Mouse (Mus musculus): ENCODE data around the gene Plxnb1. TPM values are rescaled to one million over a fixed set of nuclear protein-coding genes. Genes with fewer than 3 reads are reported as not detected.

The Plxnb1 gene
- polyA plus RNA-seq, 1 experiment from 2014 or later, result 20.7 TPM

- ATAC-seq (replicated peaks), result no peak
- Histone ChIP-seq H3K36me3 (peaks cover 97% of the 10 kb centered on the region), H3K9me3 (no peaks in the 10 kb centered on the region), H3K27ac (replicated peaks) (no peak overlapping the region), H3K4me1 (peaks cover 1% of the 10 kb centered on the region; the same call in 1 of the 2 replicates), H3K9ac (replicated peaks) (no peak overlapping the region), H3K27me3 (no peaks in the 10 kb centered on the region), H3K4me3 (no peak overlapping the region), H3K4me2 (replicated peaks) (no peak overlapping the region)
- WGBS, result 97% methylated on average over 11 of the region's 11 CpGs
These were observed 15.1 kb downstream of the Plxnb1 start for GRCm38 (mm10) chr9:109110240-109110639.

DNA sequence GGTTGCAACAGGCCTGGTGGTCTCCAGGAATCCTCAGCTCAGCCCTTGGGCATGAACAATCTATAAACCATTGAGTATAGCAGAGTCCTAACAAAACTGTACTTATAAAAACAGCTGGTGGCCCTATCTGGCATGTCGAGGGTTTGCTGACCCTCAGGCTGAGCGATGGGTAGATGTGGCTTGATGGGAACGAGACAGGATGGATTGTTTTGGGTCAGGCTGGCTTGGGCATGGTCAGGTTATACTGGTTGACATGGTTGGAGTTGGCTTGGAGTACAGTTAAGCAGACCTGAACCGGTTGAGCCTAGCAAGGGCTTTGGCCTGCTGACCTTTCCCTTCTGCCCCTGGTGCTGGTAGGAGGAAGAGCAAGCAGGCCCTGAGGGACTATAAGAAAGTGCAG lies 15.9 kb downstream of the Plxnb1 start:
- H3K27me3 ChIP-seq, result no peaks in the 10 kb centered on the region
- WGBS, result 90% methylated on average over 4 of the region's 4 CpGs
- H3K4me2 ChIP-seq (replicated peaks), result no peak overlapping the region
- no peaks in the 10 kb centered on the region for H3K4me1 ChIP-seq
- no peak for ATAC-seq (replicated peaks)
- no peak overlapping the region for H3K27ac ChIP-seq (replicated peaks)
- no peaks in the 10 kb centered on the region for H3K9me3 ChIP-seq
- H3K9ac ChIP-seq (replicated peaks), result no peak overlapping the region
- peaks cover 97% of the 10 kb centered on the region for H3K36me3 ChIP-seq
- no peak overlapping the region for H3K4me3 ChIP-seq

GRCm38 (mm10) chr9:109111591-109111990 lies 16.4 kb downstream of the Plxnb1 start:
- Histone ChIP-seq H3K4me2 (replicated peaks) (no peak overlapping the region), H3K4me1 (no peaks in the 10 kb centered on the region), H3K36me3 (peaks cover 97% of the 10 kb centered on the region), H3K27ac (replicated peaks) (no peak overlapping the region), H3K9me3 (no peaks in the 10 kb centered on the region), H3K9ac (replicated peaks) (no peak overlapping the region), H3K4me3 (no peak overlapping the region), H3K27me3 (no peaks in the 10 kb centered on the region)
- ATAC-seq (replicated peaks), result no peak
- WGBS, result 93% methylated on average over 9 of the region's 9 CpGs

DNA sequence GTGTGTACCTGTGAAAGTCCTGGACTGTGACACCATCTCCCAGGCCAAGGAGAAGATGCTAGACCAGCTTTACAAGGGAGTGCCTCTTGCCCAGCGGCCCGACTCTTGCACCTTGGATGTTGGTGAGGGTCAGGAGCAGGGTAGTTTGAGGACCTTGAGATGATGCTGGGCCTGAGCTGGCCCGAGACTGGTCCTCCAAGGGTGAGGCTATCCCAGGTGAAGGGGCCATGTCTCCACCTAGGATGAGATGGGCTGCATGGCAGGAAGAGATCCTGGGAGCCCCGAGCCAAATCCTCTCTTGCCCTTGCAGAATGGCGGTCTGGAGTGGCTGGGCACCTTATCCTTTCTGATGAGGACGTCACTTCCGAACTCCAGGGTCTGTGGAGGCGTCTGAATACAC lies 18.1 kb downstream of the Plxnb1 start:
- Histone ChIP-seq H3K9ac (replicated peaks) (no peak overlapping the region), H3K36me3 (peaks cover 100% of the 10 kb centered on the region), H3K4me2 (replicated peaks) (no peak overlapping the region), H3K27me3 (no peaks in the 10 kb centered on the region), H3K4me3 (no peak overlapping the region), H3K4me1 (no peaks in the 10 kb centered on the region), H3K9me3 (no peaks in the 10 kb centered on the region), H3K27ac (replicated peaks) (no peak overlapping the region)
- no peak for ATAC-seq (replicated peaks)
- WGBS, result 91% methylated on average over 8 of the region's 8 CpGs

DNA sequence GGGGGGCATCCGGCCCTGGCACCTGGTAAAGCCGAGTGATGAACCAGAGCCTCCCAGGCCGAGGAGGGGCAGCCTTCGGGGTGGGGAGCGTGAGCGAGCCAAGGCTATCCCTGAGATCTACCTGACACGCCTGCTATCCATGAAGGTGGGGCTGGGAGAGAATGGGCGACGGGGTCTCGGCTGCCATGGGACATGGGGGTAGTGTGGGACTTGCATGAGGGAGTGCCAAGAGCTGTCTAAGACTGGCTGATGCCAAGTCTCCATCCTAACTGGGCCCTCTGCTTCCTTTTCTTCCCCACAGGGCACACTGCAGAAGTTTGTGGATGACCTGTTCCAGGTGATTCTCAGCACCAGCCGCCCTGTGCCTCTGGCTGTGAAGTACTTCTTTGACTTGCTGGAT lies 19.1 kb downstream of the Plxnb1 start:
- WGBS, result 93% methylated on average over 11 of the region's 11 CpGs
- no peaks in the 10 kb centered on the region for H3K4me1 ChIP-seq

GRCm38 (mm10) chr9:109114871-109115270 lies 19.7 kb downstream of the Plxnb1 start:
- Histone ChIP-seq H3K4me1 (no peaks in the 10 kb centered on the region), H3K36me3 (peaks cover 100% of the 10 kb centered on the region), H3K9ac (replicated peaks) (no peak overlapping the region), H3K27ac (replicated peaks) (no peak overlapping the region), H3K4me2 (replicated peaks) (no peak overlapping the region), H3K27me3 (no peaks in the 10 kb centered on the region), H3K9me3 (no peaks in the 10 kb centered on the region), H3K4me3 (no peak overlapping the region)
- 93% methylated on average over 7 of the region's 7 CpGs for WGBS
- ATAC-seq (replicated peaks), result no peak

More for the DNA sequence above, 19.1 kb downstream of the Plxnb1 start:
- Histone ChIP-seq H3K36me3 (peaks cover 100% of the 10 kb centered on the region), H3K27ac (replicated peaks) (no peak overlapping the region), H3K4me2 (replicated peaks) (no peak overlapping the region), H3K27me3 (no peaks in the 10 kb centered on the region), H3K4me3 (no peak overlapping the region), H3K9me3 (no peaks in the 10 kb centered on the region), H3K9ac (replicated peaks) (no peak overlapping the region)
- no peak for ATAC-seq (replicated peaks)

GRCm38 (mm10) chr9:109116205-109116604 lies 21.0 kb downstream of the Plxnb1 start:
- no peak overlapping the region for H3K27ac ChIP-seq (replicated peaks)
- H3K36me3 ChIP-seq, result peaks cover 87% of the 10 kb centered on the region
- H3K4me1 ChIP-seq, result no peaks in the 10 kb centered on the region
- H3K4me2 ChIP-seq (replicated peaks), result no peak overlapping the region
- H3K9me3 ChIP-seq, result no peaks in the 10 kb centered on the region
- no peaks in the 10 kb centered on the region for H3K27me3 ChIP-seq
- no peak overlapping the region for H3K4me3 ChIP-seq
- WGBS, result 93% methylated on average over 10 of the region's 10 CpGs
- no peak for ATAC-seq (replicated peaks)
- no peak overlapping the region for H3K9ac ChIP-seq (replicated peaks)

DNA sequence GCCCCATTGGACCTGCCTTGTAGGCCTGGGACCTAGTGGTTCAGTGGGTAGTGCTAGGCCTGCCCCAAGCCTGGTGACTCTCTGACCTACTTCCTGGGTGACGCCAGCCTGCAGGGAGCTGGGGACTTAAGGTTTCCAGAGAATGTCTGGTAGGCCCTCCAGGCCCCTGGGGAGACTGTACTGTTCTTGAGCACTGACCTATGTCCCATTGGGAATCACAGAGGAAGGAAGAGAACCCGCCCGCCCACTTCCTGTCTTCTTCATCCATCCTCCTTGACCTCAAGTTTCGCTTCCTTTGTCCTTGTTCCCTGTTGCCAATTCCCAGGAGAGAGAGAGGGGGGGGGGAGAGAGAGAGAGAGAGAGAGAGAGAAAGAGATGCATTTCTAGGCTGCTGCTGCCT lies 22.9 kb downstream of the Plxnb1 start:
- ATAC-seq (replicated peaks), result no peak
- H3K9ac ChIP-seq (replicated peaks), result no peak overlapping the region
- H3K4me2 ChIP-seq (replicated peaks), result no peak overlapping the region
- no peaks in the 10 kb centered on the region for H3K9me3 ChIP-seq
- 92% methylated on average over 4 of the region's 4 CpGs for WGBS
- H3K27me3 ChIP-seq, result no peaks in the 10 kb centered on the region
- peaks cover 68% of the 10 kb centered on the region for H3K36me3 ChIP-seq
- no peak overlapping the region for H3K4me3 ChIP-seq
- no peak overlapping the region for H3K27ac ChIP-seq (replicated peaks)
- H3K4me1 ChIP-seq, result 0 out of 2 replicates have a peak, but pooled peaks cover under 1% of the 10 kb centered on the region

- H3K36me3 ChIP-seq, result peaks cover 53% of the 10 kb centered on the region
- no peak overlapping the region for H3K4me2 ChIP-seq (replicated peaks)
- H3K27ac ChIP-seq (replicated peaks), result no peak overlapping the region
- peaks cover 5% of the 10 kb centered on the region; the same call in 1 of the 2 replicates for H3K4me1 ChIP-seq
- WGBS, result 91% methylated on average over 9 of the region's 9 CpGs
- no peaks in the 10 kb centered on the region for H3K9me3 ChIP-seq
- H3K4me3 ChIP-seq, result no peak overlapping the region
- no peak overlapping the region for H3K9ac ChIP-seq (replicated peaks)
- no peak for ATAC-seq (replicated peaks)
- H3K27me3 ChIP-seq, result no peaks in the 10 kb centered on the region
These were observed 24.4 kb downstream of the Plxnb1 start for GRCm38 (mm10) chr9:109119571-109119970.

GRCm38 (mm10) chr9:109120956-109121355 lies 25.8 kb downstream of the Plxnb1 start:
- peaks cover 5% of the 10 kb centered on the region; the same call in 1 of the 2 replicates for H3K4me1 ChIP-seq
- ATAC-seq (replicated peaks), result no peak
- no peaks in the 10 kb centered on the region for H3K9me3 ChIP-seq
- H3K27ac ChIP-seq (replicated peaks), result no peak overlapping the region
- no peak overlapping the region for H3K4me2 ChIP-seq (replicated peaks)
- H3K36me3 ChIP-seq, result peaks cover 40% of the 10 kb centered on the region
- H3K9ac ChIP-seq (replicated peaks), result no peak overlapping the region
- 90% methylated on average over 6 of the region's 6 CpGs for WGBS
- H3K4me3 ChIP-seq, result no peak overlapping the region
- no peaks in the 10 kb centered on the region for H3K27me3 ChIP-seq

GRCm38 (mm10) chr9:109122553-109123085 lies 27.4 kb downstream of the Plxnb1 start:
- peak; percentile 44; the same call in 1 of the 2 replicates for ATAC-seq (replicated peaks)
- Histone ChIP-seq H3K4me1 (peaks cover 5% of the 10 kb centered on the region; the same call in 1 of the 2 replicates), H3K4me2 (replicated peaks) (no peak overlapping the region), H3K27ac (replicated peaks) (no peak overlapping the region), H3K27me3 (no peaks in the 10 kb centered on the region), H3K4me3 (no peak overlapping the region), H3K9ac (replicated peaks) (no peak overlapping the region), H3K36me3 (peaks cover 23% of the 10 kb centered on the region), H3K9me3 (no peaks in the 10 kb centered on the region)
- WGBS, result 48% methylated on average over 2 of the region's 2 CpGs

- no peak overlapping the region for H3K4me3 ChIP-seq
- peak; percentile 32; the same call in 1 of the 2 replicates for ATAC-seq (replicated peaks)
- 52% methylated on average over 6 of the region's 6 CpGs for WGBS
These were observed 28.1 kb downstream of the Plxnb1 start for GRCm38 (mm10) chr9:109123266-109123665.

DNA sequence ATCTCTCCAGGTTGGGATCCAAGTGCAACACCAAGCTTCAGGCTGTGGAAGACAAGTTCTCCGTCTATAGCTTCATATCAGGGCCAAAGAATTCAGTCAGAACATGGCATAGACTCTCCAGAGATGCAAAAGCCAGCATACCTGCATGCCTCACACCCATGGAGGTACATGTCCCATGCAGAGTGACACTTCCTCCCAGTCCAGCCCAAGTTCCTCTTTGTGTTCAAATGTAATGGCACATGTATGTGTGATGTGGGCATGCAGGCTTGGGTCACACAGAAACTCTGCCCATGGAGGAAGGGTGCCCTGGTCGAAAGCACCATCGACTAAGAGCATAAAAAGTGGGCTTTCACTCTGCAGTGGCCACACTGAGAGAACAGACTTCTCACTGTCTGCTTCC lies 29.0 kb downstream of the Plxnb1 start:
- Histone ChIP-seq H3K4me3 (no peak overlapping the region), H3K36me3 (peaks cover 7% of the 10 kb centered on the region; the same call in 1 of the 2 replicates), H3K27ac (replicated peaks) (no peak overlapping the region), H3K27me3 (no peaks in the 10 kb centered on the region), H3K9ac (replicated peaks) (no peak overlapping the region), H3K4me1 (peaks cover 5% of the 10 kb centered on the region; the same call in 1 of the 2 replicates), H3K9me3 (no peaks in the 10 kb centered on the region), H3K4me2 (replicated peaks) (no peak overlapping the region)
- 93% methylated on average over 3 of the region's 3 CpGs for WGBS
- no peak for ATAC-seq (replicated peaks)

More at GRCm38 (mm10) chr9:109123266-109123665, 28.1 kb downstream of the Plxnb1 start:
- peaks cover 16% of the 10 kb centered on the region; the same call in 1 of the 2 replicates for H3K36me3 ChIP-seq
- no peaks in the 10 kb centered on the region for H3K27me3 ChIP-seq
- no peak overlapping the region for H3K27ac ChIP-seq (replicated peaks)
- no peak overlapping the region for H3K9ac ChIP-seq (replicated peaks)
- peaks cover 5% of the 10 kb centered on the region; the same call in 1 of the 2 replicates for H3K4me1 ChIP-seq
- no peaks in the 10 kb centered on the region for H3K9me3 ChIP-seq
- no peak overlapping the region for H3K4me2 ChIP-seq (replicated peaks)
